Mouse (Mus musculus): ENCODE data around the gene Tppp3.

DNA sequence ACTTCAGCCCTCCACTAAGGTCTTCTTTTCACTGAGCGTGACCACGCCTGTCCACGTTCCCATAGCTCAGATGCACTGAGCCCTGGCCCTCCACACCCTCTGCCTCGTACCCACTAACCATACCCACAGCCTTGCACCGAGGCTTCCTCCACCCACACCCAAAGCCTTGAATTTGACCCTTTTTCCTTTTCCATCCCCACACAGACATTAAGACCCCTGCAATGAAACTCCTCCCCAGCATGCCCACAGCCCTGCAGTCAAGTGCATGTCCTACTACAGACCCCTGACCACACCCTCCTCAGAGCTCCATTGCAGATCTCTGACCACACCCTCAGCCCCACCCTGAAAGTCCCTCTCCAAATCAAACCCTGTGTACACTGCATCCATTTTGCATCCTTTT is 1.5 kb downstream of the Tppp3 start:
- TF ChIP-seq CTCF (conservative IDR thresholded peaks at IDR 0.05; ENCODE audit: insufficient read depth, insufficient read length, low read depth, low read length): no peak
- TF ChIP-seq POLR2A (IDR thresholded peaks at IDR 0.05; ENCODE audit: low read depth, low read length): no peak

Data from kidney, adult 2 months (tissue).